Mouse (Mus musculus) E14TG2a.4 (cell line): ENCODE data around the gene Lrrc3.

Experiments
- CTCF ChIP-seq: conservative IDR thresholded peaks from 2 replicates; pipeline ENCODE4 v1.5.1; 2014; ENCODE audit warnings: low read length
- NANOG ChIP-seq: IDR thresholded peaks from 2 replicates; pipeline ENCODE4 v1.6.1; 2014; ENCODE audit warnings: borderline replicate concordance, low read length, mixed read lengths
- POU5F1 ChIP-seq: IDR thresholded peaks from 2 replicates; pipeline ENCODE4 v1.6.1; 2014; ENCODE audit warnings: low read length, borderline replicate concordance

DNA sequence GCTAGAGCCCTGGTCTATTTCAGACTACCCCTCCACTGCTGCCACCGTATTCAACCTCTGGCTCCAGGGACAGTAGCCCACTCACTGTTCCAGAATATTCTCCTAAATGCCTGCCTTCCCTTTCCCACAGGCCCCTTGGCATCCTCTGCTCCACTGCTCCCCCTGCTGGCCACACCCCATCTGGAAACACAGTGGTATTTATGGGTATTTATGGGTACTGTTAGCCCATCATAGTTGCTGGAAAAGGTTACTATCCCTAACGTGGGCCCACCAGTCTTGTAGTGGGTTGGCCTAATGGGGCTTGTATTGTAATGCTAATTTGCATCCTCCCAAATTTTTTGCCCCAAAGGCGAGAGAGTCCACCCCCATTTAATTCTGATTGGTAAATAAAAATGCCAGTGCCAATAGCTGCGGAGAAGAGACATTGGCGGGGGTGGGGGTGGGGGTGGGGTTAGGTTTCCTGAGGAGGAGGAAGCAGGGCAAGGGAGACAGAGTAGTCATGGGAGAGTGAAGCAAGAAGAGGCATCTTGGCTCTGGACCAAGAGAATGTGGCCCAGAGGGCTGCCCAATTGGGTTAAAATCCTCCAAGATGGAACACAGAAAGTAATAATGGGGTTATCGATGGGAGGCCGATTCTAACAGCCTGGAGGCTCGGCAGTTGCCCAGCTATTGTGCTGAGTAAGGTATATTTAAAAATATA, 14.4 kb upstream of the Lrrc3 start:
- TF ChIP-seq CTCF (peak; percentile 84), POU5F1 (no peak; the same call in 1 of the 2 replicates), NANOG (no peak)
